Mouse (Mus musculus): Measurements from ENCODE around the gene Ppp1r13b.

Ppp1r13b gene

DNA sequence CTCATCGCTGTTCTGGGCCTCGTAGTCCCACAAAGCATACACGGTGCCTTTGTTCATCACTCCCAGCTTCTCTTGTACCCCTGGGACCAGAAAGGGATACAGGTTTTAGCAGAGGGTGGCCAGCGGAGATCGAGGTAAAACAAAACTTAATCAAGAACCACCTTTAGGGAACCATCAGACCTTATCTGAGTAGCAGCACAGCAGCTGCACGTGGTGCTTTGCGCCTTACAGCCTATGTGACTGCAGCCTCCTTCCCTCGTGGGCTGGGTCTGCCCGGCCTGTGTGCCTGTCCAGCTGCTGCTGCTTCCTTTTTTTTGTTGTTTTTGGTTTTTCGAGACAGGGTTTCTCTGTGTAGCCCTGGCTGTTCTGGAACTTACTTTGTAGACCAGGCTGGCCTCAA lies 77.5 kb downstream of the Ppp1r13b start:
- DNase-seq (ENCODE audit: low read depth in 2 of 2, low spot score in 2 of 2): no peak

DNA sequence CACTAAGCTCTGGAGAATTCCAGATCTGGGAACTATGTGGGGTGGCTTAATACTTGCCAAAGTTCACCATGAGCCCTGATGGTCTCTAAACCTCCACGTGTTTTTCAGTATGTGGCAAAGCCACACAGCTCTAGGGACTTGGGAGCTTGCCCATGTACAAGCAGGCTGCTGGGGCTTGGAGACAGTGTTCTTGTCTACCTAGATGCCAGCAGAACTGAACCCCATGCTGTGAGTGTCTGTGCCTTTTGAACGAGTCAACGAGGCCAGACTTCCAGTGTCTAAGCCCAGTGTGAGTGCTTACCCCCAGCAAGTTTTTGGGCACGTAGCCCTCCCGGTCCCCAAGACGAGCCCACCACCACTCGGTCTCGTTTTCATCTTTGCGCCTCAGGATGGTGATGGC lies 78.0 kb downstream of the Ppp1r13b start:
- DNase-seq (ENCODE audit: low read depth in 2 of 2, low spot score in 2 of 2): no peak

GRCm38 (mm10) chr12:111829447-111829846 lies 78.5 kb downstream of the Ppp1r13b start:
- no peak for DNase-seq (ENCODE audit: low read depth in 2 of 2, low spot score in 2 of 2)

DNA sequence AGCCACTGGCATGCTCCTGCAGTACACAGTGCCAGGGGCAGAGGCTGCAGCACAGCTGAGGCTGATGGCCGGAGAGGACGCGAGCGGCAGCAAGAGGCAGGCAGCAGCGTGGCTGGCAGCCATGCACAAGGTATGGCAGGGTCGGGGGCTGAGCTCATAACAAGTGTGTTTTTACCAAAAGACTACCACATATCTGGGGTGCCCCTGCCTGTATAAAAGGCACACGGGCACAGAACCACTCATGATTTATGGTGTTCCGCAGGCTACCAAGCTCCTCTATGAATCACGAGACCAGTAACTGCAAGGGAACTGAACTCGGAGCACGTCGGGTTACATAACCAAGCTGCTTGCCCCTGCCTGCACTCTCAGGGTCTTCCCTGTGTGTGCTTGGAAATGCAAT lies 80.4 kb downstream of the Ppp1r13b start:
- no peak for DNase-seq (ENCODE audit: low read depth in 2 of 2, low spot score in 2 of 2)

DNA sequence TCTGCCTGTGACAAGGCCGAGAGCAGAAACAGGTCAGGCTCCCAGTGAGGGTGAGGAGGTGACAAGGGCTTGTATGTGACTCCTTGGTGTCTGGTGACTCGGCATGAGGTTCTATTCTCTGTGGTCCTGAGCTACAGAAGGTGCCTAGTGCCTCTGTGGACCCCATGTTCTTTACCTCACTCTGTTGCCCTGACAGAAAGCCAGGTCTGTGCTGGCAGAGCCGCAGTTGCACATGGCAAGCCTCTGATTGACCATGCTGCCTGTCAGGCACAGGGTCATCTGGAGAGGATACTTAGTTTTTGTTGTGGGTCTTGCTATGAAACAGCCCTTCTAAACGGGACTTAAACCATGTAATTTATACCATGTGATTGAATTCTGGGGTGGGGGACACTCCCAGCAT lies 86.0 kb downstream of the Ppp1r13b start:
- DNase-seq (ENCODE audit: low read depth in 2 of 2, low spot score in 2 of 2): no peak

- DNase-seq (ENCODE audit: low read depth in 2 of 2, low spot score in 2 of 2): no peak
Observed at GRCm38 (mm10) chr12:111820708-111821107, 87.2 kb downstream of the Ppp1r13b start.

GRCm38 (mm10) chr12:111819936-111820335 lies 88.0 kb downstream of the Ppp1r13b start:
- DNase-seq (ENCODE audit: low read depth in 2 of 2, low spot score in 2 of 2): no peak

- no peak for DNase-seq (ENCODE audit: low read depth in 2 of 2, low spot score in 2 of 2)
Observed at GRCm38 (mm10) chr12:111817991-111818390, 89.9 kb downstream of the Ppp1r13b start.

- DNase-seq (ENCODE audit: low read depth in 2 of 2, low spot score in 2 of 2): no peak
Observed at GRCm38 (mm10) chr12:111816967-111817366, 90.9 kb downstream of the Ppp1r13b start.

GRCm38 (mm10) chr12:111816528-111816927 lies 91.4 kb downstream of the Ppp1r13b start:
- DNase-seq (ENCODE audit: low read depth in 2 of 2, low spot score in 2 of 2): no peak

GRCm38 (mm10) chr12:111814769-111815762 lies 92.8 kb downstream of the Ppp1r13b start:
- no peak for DNase-seq (ENCODE audit: low read depth in 2 of 2, low spot score in 2 of 2)

GRCm38 (mm10) chr12:111813766-111814617 lies 93.9 kb downstream of the Ppp1r13b start, which contains the start of the genes Xrcc3 and Zfyve21:
Xrcc3 (minus strand) TSS chr12:111813873.
Zfyve21 (plus strand) TSS chr12:111814170.
- peak; percentile 96 to 98 for DNase-seq (ENCODE audit: low read depth in 2 of 2, low spot score in 2 of 2)

GRCm38 (mm10) chr12:111813111-111813765 lies 94.7 kb downstream of the Ppp1r13b start:
- DNase-seq (ENCODE audit: low read depth in 2 of 2, low spot score in 2 of 2): no peak

DNA sequence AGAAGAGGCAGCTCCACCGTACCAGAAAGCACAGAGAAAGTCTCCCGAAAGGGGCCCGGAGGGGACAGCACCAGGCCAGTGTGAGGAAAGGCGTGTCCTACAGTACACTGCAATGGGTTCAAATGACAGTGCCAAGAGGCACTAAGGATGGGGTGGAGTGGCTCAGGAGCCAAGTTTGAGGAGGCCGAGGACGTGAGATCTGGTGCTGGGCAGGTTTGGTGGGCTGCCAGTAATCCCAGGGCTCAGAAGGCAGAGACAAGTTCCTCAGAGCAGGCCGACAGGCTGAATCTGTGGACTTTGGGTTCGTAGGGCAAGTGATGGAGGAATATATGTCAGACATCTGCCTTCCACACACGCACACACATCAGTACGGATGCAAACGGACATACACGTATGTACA lies 95.3 kb downstream of the Ppp1r13b start:
- no peak for DNase-seq (ENCODE audit: low read depth in 2 of 2, low spot score in 2 of 2)

DNA sequence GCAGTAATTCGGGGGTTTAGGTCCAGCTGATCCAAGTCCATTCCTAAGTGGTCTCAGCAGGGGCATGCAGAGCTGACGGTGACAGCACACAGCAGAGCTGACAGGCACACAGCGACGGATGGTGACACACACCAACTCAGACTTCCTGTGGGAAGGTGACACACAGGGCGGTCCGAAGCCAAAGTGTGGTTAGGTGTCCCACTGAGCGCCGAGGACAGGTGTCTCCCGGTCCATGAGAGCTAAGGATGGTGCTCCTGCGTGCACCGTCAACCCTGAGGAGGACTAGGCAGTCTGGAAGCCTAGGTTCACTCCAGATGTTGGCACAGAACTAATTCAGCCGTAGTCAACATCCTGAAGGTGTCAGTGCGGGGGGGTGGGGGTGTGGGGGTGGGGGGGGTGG lies 95.8 kb downstream of the Ppp1r13b start:
- DNase-seq (ENCODE audit: low read depth in 2 of 2, low spot score in 2 of 2): no peak

- DNase-seq (ENCODE audit: low read depth in 2 of 2, low spot score in 2 of 2): peak; percentile 24 to 44
Observed at GRCm38 (mm10) chr12:111809762-111810161, 98.1 kb downstream of the Ppp1r13b start.

GRCm38 (mm10) chr12:111808775-111809174 lies 99.1 kb downstream of the Ppp1r13b start:
- DNase-seq (ENCODE audit: low read depth in 2 of 2, low spot score in 2 of 2): no peak

DNA sequence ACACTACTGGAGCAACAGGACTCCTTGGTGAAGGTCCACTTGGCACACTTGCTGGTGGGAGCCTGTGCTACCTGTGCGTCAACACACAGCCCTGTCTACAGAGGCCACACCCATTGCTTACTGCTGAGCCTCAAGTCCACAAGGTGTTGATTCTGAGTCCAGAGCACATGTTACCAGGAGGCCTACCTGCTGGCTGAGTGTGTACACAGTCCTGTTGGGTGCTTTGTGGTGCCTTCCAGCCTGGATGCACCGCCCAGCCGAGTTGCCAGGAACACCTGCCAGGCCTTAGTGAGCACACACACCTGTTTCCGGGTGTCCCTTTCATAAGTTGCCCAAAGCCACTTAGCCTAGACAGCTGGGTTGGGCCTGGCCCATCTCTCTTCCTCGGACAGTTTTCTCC lies 104.4 kb downstream of the Ppp1r13b start:
- no peak for DNase-seq (ENCODE audit: low read depth in 2 of 2, low spot score in 2 of 2)

DNA sequence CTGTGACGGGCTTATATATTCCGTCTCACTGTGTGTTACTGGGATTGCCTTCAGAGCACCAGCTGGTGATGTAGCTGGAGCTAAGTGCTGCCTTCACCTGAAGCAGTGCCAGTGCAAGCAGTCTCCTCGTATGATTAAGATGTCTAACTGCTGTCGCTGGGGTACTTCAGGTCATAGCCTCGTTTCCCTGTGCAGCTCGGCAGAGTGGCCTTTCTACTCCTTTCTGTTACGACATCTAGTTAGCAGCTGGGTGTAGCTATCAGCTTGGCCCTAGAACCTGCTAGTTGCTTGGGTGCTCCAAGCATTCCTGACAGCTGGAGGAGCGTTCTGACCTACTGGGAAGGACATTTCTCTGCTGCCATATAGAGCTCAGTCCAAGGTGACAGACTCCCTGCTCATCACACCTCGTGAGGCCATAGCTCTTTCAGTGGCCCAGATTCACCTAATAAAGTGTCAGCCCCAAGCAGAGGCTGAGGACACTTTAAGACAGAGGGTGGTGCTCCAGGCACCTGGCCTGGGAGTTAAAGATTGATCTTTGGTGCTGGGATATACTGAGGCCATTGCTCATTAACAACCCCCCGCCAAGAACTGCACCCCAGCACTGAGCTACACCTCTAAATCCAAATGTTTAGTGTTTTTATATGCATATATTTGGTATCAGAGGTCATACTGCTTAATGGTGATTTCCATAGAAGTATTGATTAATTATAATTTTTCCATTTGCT lies 107.3 kb downstream of the Ppp1r13b start:
- DNase-seq (ENCODE audit: low read depth in 2 of 2, low spot score in 2 of 2): no peak

- no peak for DNase-seq (ENCODE audit: low read depth in 2 of 2, low spot score in 2 of 2)
Observed at GRCm38 (mm10) chr12:111798493-111798892, 109.4 kb downstream of the Ppp1r13b start.
